Mouse (Mus musculus) erythroid progenitor cell, adult 5-6 weeks (primary cell): ENCODE measurements around the gene Adad1. TPM values are rescaled to one million over a fixed set of nuclear protein-coding genes. Genes with fewer than 3 reads are reported as not detected.

Source experiments
- ATAC-seq: replicated peaks from 2 replicates; pipeline ENCODE4 v1.8.0; 2016; ENCODE audit warnings: moderate number of reproducible peaks, mild to moderate bottlenecking, moderate TSS enrichment, inconsistent platforms; ENCODE audit not compliant: poor library complexity, low FRiP score, severe bottlenecking
- total RNA-seq, 2 experiments: library from RNA; stranded (forward) in 1 of 2; stranded (reverse) in 1 of 2; fragments of 150-400 nt in 1 of 2; fragments of 186-747, 209-891 nt in 1 of 2; gene quantifications; 2 replicates each; pipeline versions ENCODE4 v1.2.3 to v1.2.4; 2015 to 2017; ENCODE audit warnings: low replicate concordance in 2 of 2

Adad1 gene
- total RNA-seq (2015; ENCODE audit: low replicate concordance) (not detected in 2 replicates), total RNA-seq (2017; ENCODE audit: low replicate concordance) (not detected in 2 replicates)

GRCm38 (mm10) chr3:37063406-37063805 is at the start of gene Adad1:
TSS of gene Adad1 (plus strand) at chr3:37063527.
- ATAC-seq: no peak

GRCm38 (mm10) chr3:37037979-37038378 is 25.3 kb upstream of the Adad1 start:
- no peak for ATAC-seq

- no peak for ATAC-seq
Measured at GRCm38 (mm10) chr3:37039811-37040210, 23.5 kb upstream of the Adad1 start.

- ATAC-seq: no peak
Measured at GRCm38 (mm10) chr3:37051491-37051890, 11.8 kb upstream of the Adad1 start.

GRCm38 (mm10) chr3:37073211-37073610 is 9.9 kb downstream of the Adad1 start:
- ATAC-seq: no peak

- ATAC-seq: no peak
Measured at GRCm38 (mm10) chr3:37084860-37085259, 21.5 kb downstream of the Adad1 start.

- ATAC-seq: no peak
Measured at GRCm38 (mm10) chr3:37090721-37091120, 27.4 kb downstream of the Adad1 start.

GRCm38 (mm10) chr3:37125655-37126054 is 62.3 kb downstream of the Adad1 start, which contains the start of gene Il2:
TSS of gene Il2 (minus strand) at chr3:37125959.
- no peak for ATAC-seq

GRCm38 (mm10) chr3:37126162-37126561 is 62.8 kb downstream of the Adad1 start:
- no peak for ATAC-seq

GRCm38 (mm10) chr3:37128269-37128668 is 64.9 kb downstream of the Adad1 start:
- ATAC-seq: no peak

- ATAC-seq: no peak
Measured at GRCm38 (mm10) chr3:37129063-37129462, 65.7 kb downstream of the Adad1 start.

- no peak for ATAC-seq
Measured at GRCm38 (mm10) chr3:37137231-37137630, 73.9 kb downstream of the Adad1 start.

GRCm38 (mm10) chr3:37139192-37139591 is 75.9 kb downstream of the Adad1 start:
- no peak for ATAC-seq

GRCm38 (mm10) chr3:37140168-37140906 is 77.0 kb downstream of the Adad1 start:
- ATAC-seq: no peak

- no peak for ATAC-seq
Measured at GRCm38 (mm10) chr3:37141827-37142226, 78.5 kb downstream of the Adad1 start.

GRCm38 (mm10) chr3:37144979-37145378 is 81.7 kb downstream of the Adad1 start:
- ATAC-seq: no peak

GRCm38 (mm10) chr3:37146406-37146805 is 83.1 kb downstream of the Adad1 start:
- no peak for ATAC-seq

GRCm38 (mm10) chr3:37146810-37147209 is 83.5 kb downstream of the Adad1 start:
- ATAC-seq: no peak

GRCm38 (mm10) chr3:37152274-37152673 is 88.9 kb downstream of the Adad1 start:
- no peak for ATAC-seq

GRCm38 (mm10) chr3:37153004-37153403 is 89.7 kb downstream of the Adad1 start:
- no peak for ATAC-seq

- no peak for ATAC-seq
Measured at GRCm38 (mm10) chr3:37154396-37154795, 91.1 kb downstream of the Adad1 start.

- ATAC-seq: no peak
Measured at GRCm38 (mm10) chr3:37157082-37157481, 93.8 kb downstream of the Adad1 start.
